Mouse (Mus musculus): ENCODE results near the gene Dusp18.

- TF ChIP-seq CTCF (IDR thresholded peaks at IDR 0.05; ENCODE audit: insufficient read depth, low read length) (no peak), POLR2A (IDR thresholded peaks at IDR 0.05; ENCODE audit: borderline replicate concordance, extremely low read depth, low read depth, low read length) (no peak)
Measured at GRCm38 (mm10) chr11:3922731-3923130, 27.7 kb downstream of the Dusp18 start.
